Mouse (Mus musculus): ENCODE data around the gene Podxl. TPM values are rescaled to one million over a fixed set of nuclear protein-coding genes. Genes with fewer than 3 reads are reported as not detected.
"Not testable (repeated sequence)": the region's sequence is repeated elsewhere in the genome, so short reads cannot be mapped to it uniquely, and the experiment has no call there.

Gene Podxl
- total RNA-seq, 1 experiment from 2014 or later: 41.7 TPM

GRCm38 (mm10) chr6:31567200-31567599, 3.4 kb upstream of the Podxl start:
- no peak for DNase-seq

- DNase-seq: no peak
Observed at GRCm38 (mm10) chr6:31564901-31565391, 1.2 kb upstream of the Podxl start.

GRCm38 (mm10) chr6:31564182-31564531, 376 bp upstream of the Podxl start:
- no peak for DNase-seq

GRCm38 (mm10) chr6:31562371-31563080, 1.3 kb downstream of the Podxl start:
- DNase-seq: no peak

GRCm38 (mm10) chr6:31561948-31562347, 1.8 kb downstream of the Podxl start:
- DNase-seq: not testable (repeated sequence)

- no peak for DNase-seq
Observed at GRCm38 (mm10) chr6:31560138-31560959, 3.4 kb downstream of the Podxl start.

- no peak for DNase-seq
Observed at GRCm38 (mm10) chr6:31556460-31557100, 7.2 kb downstream of the Podxl start.

- DNase-seq: no peak
Observed at GRCm38 (mm10) chr6:31550876-31551532, 12.8 kb downstream of the Podxl start.

GRCm38 (mm10) chr6:31549361-31550051, 14.3 kb downstream of the Podxl start:
- DNase-seq: peak; percentile 78

- DNase-seq: peak; percentile 33
Observed at GRCm38 (mm10) chr6:31544318-31544717, 19.5 kb downstream of the Podxl start.

- DNase-seq: no peak
Observed at GRCm38 (mm10) chr6:31540018-31540417, 23.8 kb downstream of the Podxl start.

GRCm38 (mm10) chr6:31538112-31538511, 25.7 kb downstream of the Podxl start:
- DNase-seq: no peak

- no peak for DNase-seq
Observed at GRCm38 (mm10) chr6:31537193-31537592, 26.6 kb downstream of the Podxl start.

- no peak for DNase-seq
Observed at GRCm38 (mm10) chr6:31534705-31535104, 29.1 kb downstream of the Podxl start.

- DNase-seq: no peak
Observed at GRCm38 (mm10) chr6:31531880-31532279, 31.9 kb downstream of the Podxl start.

GRCm38 (mm10) chr6:31528339-31528738, 35.4 kb downstream of the Podxl start:
- no peak for DNase-seq

- DNase-seq: peak; percentile 47
Observed at GRCm38 (mm10) chr6:31527897-31528296, 35.9 kb downstream of the Podxl start.

- no peak for DNase-seq
Observed at GRCm38 (mm10) chr6:31526929-31527328, 36.9 kb downstream of the Podxl start.

- DNase-seq: peak; percentile 53
Observed at GRCm38 (mm10) chr6:31525231-31525900, 38.4 kb downstream of the Podxl start.

GRCm38 (mm10) chr6:31524647-31525046, 39.1 kb downstream of the Podxl start:
- no peak for DNase-seq

GRCm38 (mm10) chr6:31524121-31524520, 39.7 kb downstream of the Podxl start:
- DNase-seq: no peak

All from adrenal gland, postnatal 25 days (tissue).